Mouse (Mus musculus) ES-Bruce4 (cell line): ENCODE data around the gene Unc80. TPM values are rescaled to one million over a fixed set of nuclear protein-coding genes. Genes with fewer than 3 reads are reported as not detected.

Source experiments
- H3K27ac ChIP-seq: 2 replicates; pipeline ENCODE4 v1.5.1; 2012; ENCODE audit warnings: low read length, inconsistent platforms; ENCODE audit not compliant: insufficient read depth
- H3K27me3 ChIP-seq: 2 replicates; pipeline ENCODE4 v1.6.1; 2012; ENCODE audit warnings: mild to moderate bottlenecking, low read length, inconsistent platforms; ENCODE audit not compliant: control insufficient read depth, poor library complexity, insufficient read depth, severe bottlenecking
- H3K36me3 ChIP-seq: 2 replicates; pipeline ENCODE4 v1.6.1; 2012; ENCODE audit warnings: inconsistent platforms, mild to moderate bottlenecking, low read length, moderate library complexity; ENCODE audit not compliant: control insufficient read depth, poor library complexity, insufficient read depth, severe bottlenecking
- H3K4me1 ChIP-seq: one replicate; pipeline ENCODE4 v1.8.1; 2011; ENCODE audit warnings: low read length; ENCODE audit not compliant: control insufficient read depth, insufficient read depth
- H3K4me3 ChIP-seq: 2 replicates; pipeline ENCODE4 v1.5.1; 2011; ENCODE audit warnings: low read depth, mild to moderate bottlenecking, low read length
- H3K9ac ChIP-seq: 2 replicates; pipeline ENCODE4 v1.6.1; 2012; ENCODE audit warnings: low read depth, mild to moderate bottlenecking, inconsistent platforms; ENCODE audit not compliant: poor library complexity, severe bottlenecking
- H3K9me3 ChIP-seq: replicated peaks from 2 replicates; pipeline ENCODE4 v1.6.1; 2012; ENCODE audit warnings: mild to moderate bottlenecking, low read length, inconsistent platforms; ENCODE audit not compliant: control insufficient read depth, poor library complexity, insufficient read depth, severe bottlenecking
- CTCF ChIP-seq: IDR thresholded peaks from one replicate; pipeline ENCODE4 v1.8.1; 2011; ENCODE audit warnings: low read depth, low read length
- EP300 ChIP-seq: IDR thresholded peaks from 2 replicates; pipeline ENCODE4 v1.6.1; 2011; ENCODE audit warnings: low read depth, low read length; ENCODE audit not compliant: insufficient read depth
- POLR2A ChIP-seq: IDR thresholded peaks from one replicate; pipeline ENCODE4 v1.8.1; 2011; ENCODE audit warnings: low read length; ENCODE audit not compliant: insufficient read depth
- polyA plus RNA-seq: library from polyadenylated mRNA; stranded (reverse); fragments of >200 nt; gene quantifications from 2 replicates; pipeline ENCODE4 v1.2.4, GENCODE M21; 2011; ENCODE audit warnings: low read depth; ENCODE audit not compliant: missing spikeins, insufficient read depth, insufficient read length

Unc80 gene
- polyA plus RNA-seq, 1 experiment: 0.27 TPM

- H3K4me3 ChIP-seq: no peak overlapping the region
Observed at GRCm38 (mm10) chr1:66702623-66703345, 234.6 kb downstream of the Unc80 start.

DNA sequence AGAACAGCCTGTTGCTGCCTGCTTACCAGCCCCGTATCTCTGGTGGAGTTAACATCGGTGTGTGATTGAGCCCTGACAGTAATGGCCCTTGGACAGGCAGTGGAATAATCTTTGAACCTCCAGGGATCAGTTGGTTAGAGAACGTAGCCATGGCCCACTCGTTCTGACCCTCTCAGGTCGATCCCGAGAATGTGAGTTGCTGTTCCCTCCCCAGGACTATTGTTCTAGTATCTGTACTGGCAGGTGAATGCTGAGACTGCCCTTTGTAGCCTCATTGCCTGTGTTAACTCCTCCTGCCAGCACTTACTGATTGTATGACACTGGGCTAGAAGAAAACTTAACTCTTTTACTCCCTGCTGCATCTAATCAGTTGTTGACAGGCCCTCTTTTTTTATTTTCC, 236.4 kb downstream of the Unc80 start:
- H3K27ac ChIP-seq: no peak overlapping the region
- H3K4me3 ChIP-seq: peak overlapping the region; percentile 31

More at GRCm38 (mm10) chr1:66702623-66703345, 234.6 kb downstream of the Unc80 start:
- peak overlapping the region; percentile 93 for H3K9ac ChIP-seq
- H3K9me3 ChIP-seq: no peaks in the 10 kb centered on the region
- H3K27ac ChIP-seq: no peak overlapping the region
- H3K36me3 ChIP-seq: peaks cover 32% of the 10 kb centered on the region
- no peak for TF ChIP-seq EP300
- no peak for TF ChIP-seq CTCF
- TF ChIP-seq POLR2A: no peak
- no peaks in the 10 kb centered on the region for H3K27me3 ChIP-seq
- no peaks in the 10 kb centered on the region for H3K4me1 ChIP-seq

DNA sequence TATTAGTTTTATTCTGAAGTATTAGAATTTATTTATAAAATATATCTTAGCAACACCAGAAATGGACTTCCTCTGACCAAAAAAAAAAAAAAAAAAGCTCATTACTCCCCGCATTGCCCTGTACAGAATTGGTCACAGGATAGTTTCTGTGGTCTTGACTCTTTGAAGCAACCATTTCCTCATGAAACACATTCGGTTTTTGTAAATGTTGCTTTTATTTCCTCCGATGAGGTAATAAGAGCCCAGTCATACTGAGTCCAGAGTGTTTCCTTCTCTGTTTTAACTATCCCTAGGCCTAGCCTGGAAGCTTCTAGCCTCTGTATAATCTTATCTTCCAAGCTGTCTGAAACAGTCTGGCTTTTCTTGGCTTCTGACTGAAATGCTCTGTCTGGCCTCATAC, 244.7 kb downstream of the Unc80 start:
- H3K9ac ChIP-seq: no peak overlapping the region
- no peak overlapping the region for H3K27ac ChIP-seq
- H3K4me1 ChIP-seq: no peaks in the 10 kb centered on the region
- no peak overlapping the region for H3K4me3 ChIP-seq
- no peaks in the 10 kb centered on the region for H3K27me3 ChIP-seq
- TF ChIP-seq CTCF (no peak), EP300 (no peak), POLR2A (no peak)
- no peaks in the 10 kb centered on the region for H3K9me3 ChIP-seq
- peaks cover 63% of the 10 kb centered on the region for H3K36me3 ChIP-seq

More for the DNA sequence above, 236.4 kb downstream of the Unc80 start:
- Histone ChIP-seq H3K9ac (no peak overlapping the region), H3K36me3 (peaks cover 45% of the 10 kb centered on the region), H3K4me1 (no peaks in the 10 kb centered on the region), H3K9me3 (no peaks in the 10 kb centered on the region), H3K27me3 (no peaks in the 10 kb centered on the region)
- TF ChIP-seq CTCF: no peak
- TF ChIP-seq POLR2A: no peak
- no peak for TF ChIP-seq EP300

DNA sequence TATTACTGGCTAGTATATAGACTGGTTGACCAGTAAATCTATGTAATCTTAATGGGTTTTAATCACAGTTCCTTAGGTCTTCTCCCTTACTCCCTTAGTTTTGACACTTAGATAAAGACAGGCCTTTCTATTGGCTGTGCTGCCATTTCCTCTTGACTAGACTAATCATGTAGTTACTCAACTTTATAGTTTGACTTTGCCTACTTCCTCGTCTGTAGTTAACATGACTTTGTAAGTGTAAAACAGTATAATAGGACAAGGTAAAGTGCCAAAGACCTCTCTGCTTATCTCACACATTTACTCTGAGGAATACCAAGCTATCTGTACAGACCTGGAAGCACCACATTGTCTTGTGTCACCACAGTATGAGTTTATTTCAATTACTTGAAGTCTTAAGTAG, 262.4 kb downstream of the Unc80 start:
- no peaks in the 10 kb centered on the region for H3K4me1 ChIP-seq
- TF ChIP-seq POLR2A (no peak), CTCF (no peak), EP300 (no peak)
- peaks cover 9% of the 10 kb centered on the region for H3K36me3 ChIP-seq
- H3K9me3 ChIP-seq: no peaks in the 10 kb centered on the region
- H3K27me3 ChIP-seq: no peaks in the 10 kb centered on the region
- no peak overlapping the region for H3K9ac ChIP-seq
- no peak overlapping the region for H3K27ac ChIP-seq
- no peak overlapping the region for H3K4me3 ChIP-seq

Other genes with a start within 250 kb of the Unc80 start
- gene Rpe, start 232.5 kb downstream of the Unc80 start, polyA plus RNA-seq: 113 and 119 TPM in 2 replicates